Mouse (Mus musculus) mesoderm, embryonic 11.5 days (tissue): ENCODE data around the gene Srsf7.
A peak's percentile ranks its signal among the peaks of the same experiment; 100 is the strongest.
"Not testable (repeated sequence)": the region's sequence is repeated elsewhere in the genome, so short reads cannot be mapped to it uniquely, and the experiment has no call there.

ENCODE experiments used
- DNase-seq: peaks from one replicate; pipeline ENCODE4 v3.0.0-alpha.2; 2012; ENCODE audit warnings: low read depth, low spot score

Gene Srsf7

DNA sequence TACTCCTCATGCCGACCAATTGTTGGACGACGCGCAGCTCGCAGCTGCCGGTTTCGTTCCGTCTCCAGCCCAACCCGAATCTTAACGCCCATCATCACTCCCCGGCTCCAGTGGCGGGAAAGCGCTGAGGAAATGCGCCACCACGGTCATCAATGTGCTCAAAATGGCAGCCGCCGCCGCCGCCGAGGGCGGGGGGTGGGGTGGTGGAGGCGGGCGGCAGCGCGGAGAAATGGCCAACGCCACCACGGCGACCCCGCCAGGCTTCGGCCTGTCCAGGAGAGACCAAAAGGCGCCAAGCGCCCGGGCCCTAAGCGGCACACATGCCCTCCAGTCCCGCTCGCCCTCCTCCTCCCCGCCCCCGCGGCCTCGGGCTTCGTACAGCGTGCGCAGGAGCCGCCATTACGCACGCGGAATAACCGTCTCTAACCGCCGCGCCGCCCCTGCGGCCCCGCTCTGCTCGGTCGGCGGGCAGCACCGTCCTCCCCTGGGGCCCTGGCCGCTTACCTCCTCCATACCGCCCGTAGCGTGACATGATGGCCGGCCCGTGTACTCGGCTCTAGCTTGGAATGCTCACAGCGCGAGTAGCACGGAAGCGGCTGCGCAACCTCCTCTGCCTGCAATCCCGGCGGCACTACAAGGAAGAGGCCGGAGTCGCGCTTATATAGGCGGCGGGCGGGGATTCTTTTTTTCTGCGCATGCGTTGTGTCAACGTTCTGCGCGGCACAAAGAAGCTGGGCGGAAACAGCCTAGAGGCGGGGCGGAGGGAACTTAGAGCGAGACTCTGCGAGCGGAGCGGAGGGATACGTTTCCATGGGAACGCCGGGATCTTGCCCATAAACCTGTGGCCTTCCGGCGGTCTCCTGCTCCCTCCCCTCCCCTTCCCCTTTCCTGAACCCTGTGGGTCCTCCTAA, at the start of gene Srsf7, which contains the start of gene Ttc39d:
Gene Srsf7 (minus strand): TSS at position 637 of the 911 bp plus-strand sequence.
Gene Ttc39d (plus strand): TSS at position 790 of the 911 bp plus-strand sequence.
- peak; percentile 100 for DNase-seq

DNA sequence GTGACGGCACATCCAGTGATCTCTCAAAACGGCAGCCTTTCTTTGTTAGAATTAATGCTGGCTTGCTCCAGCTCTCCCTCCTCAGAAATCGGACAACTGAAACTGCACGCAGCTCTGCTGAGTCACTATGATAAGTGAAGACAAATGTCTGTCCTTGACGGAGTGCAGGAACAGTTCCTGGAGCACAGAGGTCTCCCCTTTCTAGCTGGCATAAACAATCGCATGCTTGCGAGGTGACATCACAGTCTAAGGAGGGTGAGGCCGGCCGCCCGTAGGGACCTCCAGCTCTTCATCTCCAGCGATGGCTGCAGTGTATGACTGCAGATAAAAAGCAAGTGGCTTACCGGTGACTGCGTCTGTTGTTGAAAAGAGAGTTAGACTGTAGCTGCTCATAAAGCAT, 48.1 kb upstream of the Srsf7 start:
- DNase-seq = peak; percentile 56

DNA sequence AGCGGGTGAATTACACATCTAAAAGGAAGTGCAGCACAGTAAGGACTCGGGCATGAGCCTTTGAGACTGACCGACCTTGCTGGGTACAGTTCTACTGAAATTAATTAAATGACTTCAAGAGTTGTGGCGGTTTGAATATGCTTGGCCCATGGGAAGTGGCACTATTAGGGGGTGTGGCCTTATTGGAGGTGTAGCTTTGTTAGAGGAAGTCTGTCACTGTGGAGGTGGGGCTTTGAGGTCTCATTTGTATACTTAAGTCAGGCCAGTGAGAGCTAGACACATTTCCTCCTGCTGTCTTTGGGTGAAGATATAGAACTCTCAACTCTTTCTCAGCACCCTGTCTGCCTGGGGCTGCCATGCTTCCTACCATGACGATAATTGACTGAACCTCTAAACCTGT, 47.3 kb upstream of the Srsf7 start:
- DNase-seq = no peak

DNA sequence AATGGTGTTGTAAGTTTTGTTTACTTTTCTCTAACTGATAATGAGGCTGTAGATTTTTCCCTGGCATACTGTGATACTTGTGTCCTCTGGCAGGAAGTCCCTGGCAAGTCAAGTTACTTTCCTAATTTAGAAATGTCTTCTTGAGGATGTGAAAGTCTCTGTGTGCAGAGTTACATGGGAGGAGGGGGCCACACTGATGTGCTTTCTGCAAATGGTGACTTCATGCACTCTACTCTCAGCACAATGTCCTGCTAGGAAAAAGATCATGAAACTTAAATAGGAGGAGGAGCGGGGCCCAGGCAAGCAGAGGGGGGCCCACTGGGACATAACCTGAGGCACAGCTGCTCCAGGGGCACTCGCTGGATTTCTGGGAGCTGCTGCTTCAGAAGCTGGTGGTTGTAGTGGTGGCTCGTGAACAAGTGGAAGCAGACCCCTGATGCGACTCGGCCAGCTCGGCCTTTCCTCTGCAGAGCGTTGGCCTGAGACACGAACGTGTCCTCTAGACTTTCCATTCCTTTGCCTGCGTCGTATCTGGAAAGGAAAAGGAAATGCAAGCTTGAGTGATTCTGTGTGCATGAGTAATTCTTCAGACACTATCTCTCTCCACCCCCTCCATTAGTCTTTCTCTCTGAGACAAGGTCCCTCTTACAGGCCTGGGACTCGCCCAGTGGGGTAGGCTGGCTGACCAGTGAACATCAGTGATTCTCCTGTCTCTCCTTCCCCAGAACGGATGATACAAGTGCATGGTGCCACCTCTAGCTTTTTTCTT, 45.8 kb upstream of the Srsf7 start:
- no peak for DNase-seq

DNA sequence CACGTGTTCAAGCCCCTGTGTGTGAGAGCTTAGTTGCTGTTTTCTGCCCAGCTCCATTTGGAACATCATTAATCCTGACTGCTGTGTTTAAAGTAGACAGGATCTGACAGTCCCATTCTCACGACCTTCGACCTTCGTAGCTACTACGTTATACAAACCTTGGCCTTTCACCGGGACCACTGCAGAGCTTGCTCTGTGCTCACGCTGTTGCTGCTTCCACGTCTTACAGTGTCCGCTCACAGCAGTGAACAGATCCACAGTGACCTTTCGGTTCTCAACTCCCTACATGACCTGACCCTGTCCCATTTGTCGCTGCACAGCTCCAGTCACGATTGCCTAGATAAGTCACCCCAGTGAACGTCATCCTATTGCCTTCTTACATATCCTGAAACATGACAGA, 36.0 kb upstream of the Srsf7 start:
- peak; percentile 23 for DNase-seq

DNA sequence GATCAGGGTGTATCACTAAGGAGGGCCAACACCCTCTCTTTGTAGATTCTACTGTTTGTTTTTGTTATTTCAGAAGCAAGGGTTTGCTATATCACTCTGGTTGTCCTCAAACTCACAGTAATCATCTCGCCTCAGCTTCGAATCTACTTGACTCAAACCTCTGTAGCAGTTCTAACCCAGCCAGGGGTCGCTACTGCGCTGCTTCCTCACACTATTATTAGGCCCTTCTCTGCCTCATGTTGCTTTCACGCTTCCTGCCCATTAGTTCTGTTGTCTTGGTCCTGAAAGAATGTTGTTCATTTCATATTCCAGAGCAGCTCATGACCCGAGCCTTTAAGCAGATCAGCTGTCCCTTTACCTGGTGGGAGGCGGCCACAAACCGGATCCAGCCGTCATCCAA, 34.5 kb upstream of the Srsf7 start:
- no peak for DNase-seq

DNA sequence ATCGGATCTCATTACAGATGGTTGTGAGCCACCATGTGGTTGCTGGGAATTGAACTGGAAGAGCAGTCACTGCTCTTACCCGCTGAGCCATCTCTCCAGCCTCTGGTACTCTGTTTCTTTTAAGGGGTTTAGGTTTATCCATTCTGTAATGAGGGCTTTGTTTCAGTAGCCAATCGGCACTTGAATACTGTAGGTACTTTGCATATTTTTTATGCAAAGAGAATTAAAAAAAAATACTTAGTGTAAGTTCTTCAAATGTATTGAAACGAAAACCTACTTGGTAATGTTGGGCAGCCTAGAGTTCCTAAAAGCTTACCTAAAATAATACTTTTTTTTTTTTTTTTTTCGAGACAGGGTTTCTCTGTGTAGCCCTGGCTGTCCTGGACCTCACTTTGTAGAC, 30.4 kb upstream of the Srsf7 start:
- no peak for DNase-seq

DNA sequence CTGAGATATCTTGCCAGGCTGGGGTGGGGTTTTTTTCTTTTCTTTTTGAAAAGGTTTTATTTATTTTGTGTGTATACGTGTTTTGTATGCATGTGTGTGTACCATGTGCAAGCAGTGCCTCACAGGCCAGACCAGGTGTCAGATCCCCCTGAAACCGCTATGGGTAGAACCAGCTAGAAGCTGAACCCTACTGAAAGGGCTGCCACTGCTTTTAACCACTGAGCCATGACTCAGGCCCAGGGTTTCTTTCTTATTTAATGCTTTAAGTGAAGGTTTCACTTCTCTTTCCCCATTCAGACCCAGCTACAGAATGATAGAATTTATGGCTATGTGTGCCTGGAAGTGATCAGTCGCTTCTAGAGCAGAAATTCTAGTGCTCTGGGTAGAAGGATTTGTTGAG, 29.7 kb upstream of the Srsf7 start:
- no peak for DNase-seq

DNA sequence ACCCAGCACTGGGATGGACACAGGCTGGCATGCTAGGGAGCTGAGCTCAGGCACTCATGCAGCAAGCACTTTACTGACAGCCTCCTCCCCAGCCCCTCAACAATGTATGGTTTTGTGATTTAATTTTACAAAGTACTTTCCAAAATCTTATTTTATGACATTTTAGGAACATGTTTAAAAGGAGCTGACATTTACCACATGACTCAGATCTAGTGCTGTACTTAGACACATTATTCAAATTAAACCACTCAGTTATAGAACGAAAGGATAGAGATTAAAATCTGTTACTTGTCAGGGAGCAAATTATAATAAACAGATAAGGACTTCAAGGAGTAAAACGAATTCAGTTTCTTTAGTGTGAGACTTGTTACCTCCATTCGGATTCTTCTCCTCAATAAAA, 28.4 kb upstream of the Srsf7 start:
- DNase-seq = no peak

DNA sequence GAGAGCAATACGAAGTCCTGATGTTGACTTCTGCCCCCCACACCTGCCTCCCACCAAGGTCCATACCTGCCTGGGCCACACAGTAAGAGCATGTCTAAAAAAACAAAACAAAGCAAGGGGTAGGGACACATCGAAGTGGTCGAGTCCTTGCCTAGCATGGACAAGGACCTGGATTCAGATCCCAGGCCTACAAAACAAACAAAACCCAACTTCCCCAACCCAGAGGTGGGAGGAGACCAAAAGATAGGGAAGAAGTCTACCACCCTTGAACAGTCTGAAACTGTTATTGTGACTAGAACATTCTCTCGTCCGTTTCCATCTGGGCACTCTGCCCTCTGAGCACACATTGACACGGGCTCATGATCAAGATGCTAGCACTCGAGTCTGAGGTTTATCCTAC, 27.3 kb upstream of the Srsf7 start:
- DNase-seq = no peak

DNA sequence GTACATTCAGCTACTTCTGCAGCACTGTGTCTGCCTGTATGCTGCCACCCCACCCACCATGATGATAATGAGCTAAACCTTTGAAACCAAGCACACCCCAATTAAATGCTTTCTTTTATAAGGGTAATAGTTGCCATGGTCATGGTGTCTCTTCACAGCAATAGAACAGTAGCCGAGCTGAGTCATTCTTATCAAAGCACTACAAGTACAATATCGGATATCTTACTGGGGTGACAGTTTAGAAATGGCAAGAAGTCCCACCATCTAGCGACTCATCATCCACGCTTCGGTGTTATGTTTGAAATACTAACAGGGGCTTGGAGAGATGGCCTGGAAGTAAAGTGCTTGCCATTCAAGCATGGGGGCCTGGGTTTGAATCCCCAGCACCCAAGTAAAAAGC, 26.7 kb upstream of the Srsf7 start:
- no peak for DNase-seq

DNA sequence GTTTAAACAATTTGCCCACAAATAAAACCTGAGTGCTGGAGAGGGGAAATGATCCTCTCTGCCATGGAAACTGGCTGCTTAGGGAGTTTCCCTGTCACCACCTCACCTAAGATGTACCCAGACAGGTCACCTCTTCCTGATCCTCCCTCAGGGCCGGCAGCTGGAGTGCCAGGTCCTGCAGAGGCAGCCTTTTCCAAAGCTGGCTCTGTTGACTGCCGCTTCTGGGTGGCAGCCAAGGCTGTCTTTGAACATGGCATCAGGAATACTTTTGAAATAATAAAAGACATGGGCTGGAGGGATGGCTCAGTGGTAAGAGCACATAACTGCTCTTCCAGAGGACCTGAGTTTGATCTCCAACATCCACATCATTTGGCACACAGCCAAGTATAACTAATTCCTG, 22.3 kb upstream of the Srsf7 start:
- DNase-seq = no peak

DNA sequence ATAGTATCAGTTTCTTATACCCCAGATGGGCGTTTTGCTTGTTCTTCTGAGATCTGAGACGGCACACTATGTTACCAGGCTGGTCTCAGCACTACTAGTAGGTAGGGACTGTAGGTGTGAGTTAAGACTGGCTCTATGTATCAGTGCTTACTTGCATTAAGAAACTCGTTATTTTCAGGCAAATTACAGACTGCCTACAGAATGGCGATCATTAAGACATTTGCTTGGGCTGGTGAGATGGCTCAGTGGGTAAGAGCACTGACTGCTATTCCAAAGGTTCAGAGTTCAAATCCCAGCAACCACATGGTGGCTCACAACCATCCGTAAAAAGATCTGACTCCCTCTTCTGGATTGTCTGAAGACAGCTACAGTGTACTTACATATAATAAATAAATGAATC, 18.0 kb upstream of the Srsf7 start:
- DNase-seq = not testable (repeated sequence)

DNA sequence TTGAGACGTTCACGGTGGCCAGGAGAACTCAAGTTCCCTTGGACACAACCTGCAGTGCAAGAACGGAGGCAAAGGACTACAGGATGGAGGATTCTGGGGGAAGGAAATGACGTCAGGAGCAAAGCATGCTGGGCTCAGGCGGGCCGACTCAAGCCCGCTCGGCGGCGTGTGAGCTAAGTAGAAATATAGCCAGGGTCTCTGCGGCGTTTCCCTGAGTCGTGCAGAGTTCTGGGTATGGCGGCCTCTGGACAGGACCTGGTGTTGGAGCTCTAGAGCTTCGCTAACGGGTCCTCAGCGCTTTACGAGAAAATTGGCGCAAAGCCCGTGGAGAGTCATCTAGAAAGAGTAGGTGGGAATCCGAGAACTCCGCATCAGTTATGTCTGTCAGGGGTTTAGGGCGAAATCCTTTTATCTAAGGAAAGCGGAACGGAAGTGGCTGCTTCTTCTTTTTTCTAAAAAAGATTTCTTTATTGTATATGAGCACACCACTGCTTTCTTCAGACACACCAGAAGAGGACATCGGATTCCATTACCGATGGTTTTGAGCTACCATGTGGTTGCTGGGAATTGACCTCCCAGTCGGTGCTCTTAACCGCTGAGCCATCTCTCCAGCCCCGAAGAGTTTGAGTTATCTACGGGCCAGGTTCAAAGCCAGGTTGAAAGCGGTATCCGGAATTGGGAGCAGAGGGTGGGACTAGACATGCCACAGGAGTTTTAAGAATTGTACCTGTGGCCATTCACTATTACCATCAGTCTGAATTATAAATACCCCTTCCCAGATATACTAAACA, 17.4 kb upstream of the Srsf7 start, which contains the start of gene Gemin6:
Gene Gemin6 (plus strand): TSS at position 116 of the 791 bp plus-strand sequence.
- peak; percentile 92 for DNase-seq

DNA sequence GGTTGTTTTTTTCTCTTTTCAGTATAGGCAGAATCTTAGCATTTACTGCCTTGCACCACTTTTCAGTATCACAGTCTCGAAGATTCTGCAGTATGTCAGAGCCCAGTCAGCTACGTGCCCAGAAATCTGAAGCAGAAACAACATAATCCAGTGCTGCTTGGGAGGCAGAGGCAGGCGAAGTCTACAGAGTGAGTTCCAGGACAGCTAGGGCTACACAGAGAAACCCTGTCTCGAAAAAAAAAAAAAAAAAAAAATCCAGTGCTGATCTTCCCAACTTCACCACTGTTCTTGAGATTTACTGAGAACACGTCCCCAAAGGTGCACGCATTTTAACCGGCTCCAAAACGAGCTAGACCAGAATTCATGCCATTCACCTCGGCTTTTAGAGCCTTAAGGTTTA, 16.7 kb upstream of the Srsf7 start:
- DNase-seq = no peak

DNA sequence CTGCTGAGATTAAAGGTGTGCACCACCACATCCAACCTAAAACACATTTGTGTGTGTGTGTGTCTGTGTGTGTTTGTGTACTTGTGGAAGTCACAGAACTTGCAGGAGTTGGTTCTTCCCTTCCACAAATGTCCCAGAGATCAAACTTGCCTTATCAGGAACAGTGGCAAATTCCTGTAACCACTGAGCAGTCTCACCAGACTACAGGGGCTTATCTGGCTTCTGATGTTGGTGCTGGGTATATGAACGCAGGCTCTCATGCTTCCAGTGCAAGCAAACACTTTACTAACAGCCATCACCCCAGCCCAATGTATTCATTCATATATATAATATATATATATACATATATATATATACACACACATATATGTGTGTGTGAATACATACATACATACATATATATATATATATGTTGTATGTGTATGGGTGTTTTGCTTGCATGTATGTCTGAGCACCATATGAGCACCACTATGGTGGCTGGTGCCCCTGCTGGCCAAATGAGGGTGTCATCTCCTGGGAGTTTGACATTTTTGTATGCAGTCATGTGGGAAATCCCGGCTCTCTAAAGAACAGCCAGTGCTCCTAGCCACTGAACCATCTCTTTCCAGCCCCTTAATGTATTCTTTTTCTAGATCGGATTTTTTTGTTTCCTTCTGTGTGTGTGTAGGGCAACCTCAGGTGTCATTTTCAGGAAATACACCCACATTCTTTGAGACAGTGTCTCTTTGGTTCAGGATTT, 15.0 kb upstream of the Srsf7 start:
- DNase-seq = no peak

DNA sequence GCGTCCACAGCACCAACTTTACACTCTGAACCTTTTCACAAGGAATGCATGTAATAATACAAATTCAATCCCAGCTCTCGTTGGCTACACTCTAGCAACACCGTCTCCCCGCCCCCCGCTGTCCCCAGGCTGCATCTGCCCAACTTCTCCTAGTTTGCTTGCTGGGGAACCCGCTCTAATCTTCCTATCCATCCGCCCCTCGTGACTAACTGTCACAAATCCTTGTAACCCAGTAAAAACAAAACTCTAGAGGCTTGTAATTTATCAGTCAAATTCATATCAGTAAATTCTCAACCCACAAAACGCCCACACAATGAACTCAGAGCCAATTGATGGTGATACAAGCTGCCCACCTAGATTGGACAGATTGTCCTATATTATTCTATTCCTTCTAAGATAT, 14.1 kb upstream of the Srsf7 start:
- no peak for DNase-seq

DNA sequence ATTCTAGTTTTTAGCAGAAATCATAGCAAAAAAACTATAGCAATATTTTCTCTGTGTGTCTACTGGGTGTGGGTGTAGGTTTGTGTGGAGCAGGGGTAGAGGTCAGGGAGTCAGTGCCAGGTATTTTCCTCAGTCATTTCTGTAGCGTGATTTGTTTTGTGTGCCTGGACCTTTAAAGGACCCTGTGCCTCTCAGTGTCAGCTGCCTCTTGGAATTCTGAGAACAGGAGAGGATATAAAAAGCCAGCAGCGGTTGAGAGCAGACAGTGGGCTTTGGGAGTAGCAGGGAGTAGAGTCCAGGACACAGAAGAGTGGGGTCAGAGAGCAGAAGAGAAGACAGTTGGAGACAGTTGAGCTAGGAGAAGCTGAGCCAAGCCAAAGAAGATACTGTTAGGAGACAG, 13.0 kb upstream of the Srsf7 start:
- no peak for DNase-seq

DNA sequence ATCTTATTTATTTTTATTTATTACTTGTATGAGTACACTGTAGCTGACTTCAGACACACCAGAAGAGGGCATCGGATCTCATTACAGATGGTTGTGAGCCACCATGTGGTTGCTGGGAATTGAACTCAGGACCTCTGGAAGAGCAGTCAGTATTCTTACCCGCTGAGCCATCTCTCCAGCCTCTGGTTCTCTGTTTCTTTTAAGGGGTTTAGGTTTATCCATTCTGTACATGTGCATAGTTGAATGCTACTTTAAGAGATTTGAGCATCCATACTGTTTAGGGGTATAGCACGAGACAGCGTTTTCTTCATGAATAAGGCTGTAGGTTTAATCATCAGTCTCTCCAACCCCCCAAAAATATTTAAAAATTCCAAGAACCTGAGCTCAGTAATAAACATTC, 6.9 kb upstream of the Srsf7 start:
- not testable (repeated sequence) for DNase-seq

DNA sequence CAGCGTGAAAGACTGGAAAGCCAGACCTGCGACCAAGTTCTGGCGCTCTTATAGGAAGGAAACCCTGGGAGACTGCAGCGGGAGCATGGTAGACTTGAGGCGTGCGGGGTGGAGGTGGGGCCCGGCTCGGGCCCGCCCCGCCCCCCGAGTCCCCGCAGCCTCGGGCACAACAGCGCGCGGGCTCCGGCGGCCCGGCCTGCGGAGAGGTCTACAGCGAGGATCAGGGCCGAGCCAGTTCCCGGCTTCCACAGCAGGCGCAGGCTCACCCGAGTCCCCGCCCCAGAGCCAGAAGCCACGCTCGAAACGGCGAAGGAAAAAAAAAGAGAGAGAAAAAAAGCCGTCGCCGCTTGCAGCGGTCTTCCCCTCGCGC, 821 bp downstream of the Srsf7 start:
- no peak for DNase-seq

DNA sequence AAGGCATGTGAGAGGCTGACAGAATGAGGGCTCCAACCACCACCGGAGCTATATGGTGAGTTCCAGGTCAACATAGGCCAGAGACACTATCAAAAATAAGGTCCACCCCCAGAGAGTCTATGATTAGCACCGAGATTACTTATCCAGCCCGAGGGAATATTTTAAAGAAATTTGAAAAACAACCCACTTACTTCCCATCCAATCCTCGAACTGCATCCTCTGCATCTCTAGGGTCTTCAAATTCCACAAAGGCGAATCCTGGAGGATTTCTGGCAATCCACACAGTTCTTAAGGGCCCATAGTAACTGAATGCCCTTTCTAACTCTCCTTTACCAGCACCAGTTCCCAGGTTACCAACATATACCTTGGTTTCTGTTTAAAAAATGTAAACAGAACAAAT, 1.4 kb downstream of the Srsf7 start:
- no peak for DNase-seq
